Mouse (Mus musculus) midbrain, embryonic 14.5 days (tissue): ENCODE results near the gene Jmjd6. TPM values are rescaled to one million over a fixed set of nuclear protein-coding genes. Genes with fewer than 3 reads are reported as not detected.

Source experiments
- ATAC-seq: fragments of 200-750 bp; cut with Nextera tagmentation; 2 replicates; pipeline ENCODE4 v1.8.0; 2017; ENCODE audit warnings: moderate number of reproducible peaks, moderate library complexity; ENCODE audit not compliant: low FRiP score, low TSS enrichment
- DNase-seq: peaks from one replicate; pipeline ENCODE4 v3.0.0-alpha.2; 2015
- H3K27ac ChIP-seq: fragments of 300-500 bp; sonication (generic); replicated peaks from 2 replicates; pipeline ENCODE4 v1.5.1; 2014; ENCODE audit warnings: mild to moderate bottlenecking, low read depth, low read length, moderate library complexity
- H3K27me3 ChIP-seq: fragments of 300-500 bp; sonication (generic); 2 replicates; pipeline ENCODE4 v1.6.1; 2014; ENCODE audit warnings: low read length, control low read depth, mixed read lengths; ENCODE audit not compliant: control insufficient read depth, insufficient read depth
- H3K36me3 ChIP-seq: fragments of 300-500 bp; sonication (generic); 2 replicates; pipeline ENCODE4 v1.6.1; 2014; ENCODE audit warnings: low read length, control low read depth; ENCODE audit not compliant: control insufficient read depth, insufficient read depth
- H3K4me1 ChIP-seq: fragments of 300-500 bp; sonication (generic); 2 replicates; pipeline ENCODE4 v1.6.1; 2014; ENCODE audit warnings: mild to moderate bottlenecking, antibody characterized with exemption, low read length, control low read depth; ENCODE audit not compliant: control insufficient read depth, insufficient read depth
- H3K4me2 ChIP-seq: fragments of 300-500 bp; sonication (generic); 2 replicates; pipeline ENCODE4 v1.6.1; 2014; ENCODE audit warnings: mild to moderate bottlenecking, low read length, moderate library complexity
- H3K4me3 ChIP-seq: fragments of 300-500 bp; sonication (generic); replicated peaks from 2 replicates; pipeline ENCODE4 v1.5.1; 2014; ENCODE audit warnings: low read depth, low read length
- H3K9ac ChIP-seq: fragments of 300-500 bp; sonication (generic); replicated peaks from 2 replicates; pipeline ENCODE4 v1.6.1; 2014; ENCODE audit warnings: mild to moderate bottlenecking, low read length, moderate library complexity
- H3K9me3 ChIP-seq: fragments of 300-500 bp; sonication (generic); 2 replicates; pipeline ENCODE4 v1.6.1; 2016; ENCODE audit warnings: low read length, control low read depth, mixed read lengths; ENCODE audit not compliant: control insufficient read depth
- WGBS: fragments of 180-500 bp; shearing (Covaris S2); extraction: QIAGEN DNeasy Blood & Tissue Kit; methylation state at CpG from one replicate; pipeline ENCODE4 v1.1.7; 2014; 5-methylcytosine and 5-hydroxymethylcytosine counted together
- polyA plus RNA-seq: library from polyadenylated mRNA; unstranded; fragments of >200 nt; fragmentation: Nextera tagmentation; extraction: Ambion mirVana; gene quantifications from 2 replicates; pipeline ENCODE4 v1.2.1, GENCODE M21; 2014

Jmjd6 gene
- polyA plus RNA-seq, 1 experiment from 2014 or later = 70.8 TPM

DNA sequence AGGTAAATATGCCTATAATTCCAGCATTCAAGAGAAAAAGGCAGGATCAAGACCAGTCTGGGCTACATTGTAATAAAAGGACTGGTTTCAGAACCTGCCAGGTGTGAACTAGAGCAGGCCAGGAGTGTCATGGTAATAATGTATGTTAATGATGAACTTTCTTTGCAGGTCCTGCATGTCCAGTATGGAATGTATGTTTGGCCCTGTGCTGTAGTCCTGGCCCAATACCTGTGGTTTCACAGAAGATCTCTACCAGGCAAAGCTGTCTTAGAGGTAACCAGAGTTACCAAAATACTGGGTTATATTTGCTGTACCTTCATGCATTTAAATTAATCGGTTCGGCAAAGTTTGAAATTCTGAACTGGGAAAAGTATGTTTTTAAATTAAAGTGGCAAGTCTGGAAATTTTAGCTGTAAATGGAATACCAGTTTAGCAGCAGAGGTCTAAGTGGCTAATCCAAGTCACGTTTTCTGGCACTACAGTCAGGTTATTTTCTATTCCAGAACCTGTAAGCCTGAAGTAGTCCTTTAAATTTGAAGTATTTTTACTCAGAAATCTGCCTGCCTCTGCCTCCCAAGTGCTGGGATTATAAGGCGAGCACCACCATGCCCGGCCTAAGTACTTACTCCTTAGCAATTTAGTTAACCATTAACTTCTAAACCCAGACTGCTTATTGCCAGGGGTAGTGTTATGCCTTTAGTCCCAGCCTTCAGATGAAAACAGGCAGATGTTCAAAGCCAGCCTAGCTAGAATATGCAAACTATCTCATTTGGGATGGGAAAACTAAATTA lies 5.0 kb upstream of the Jmjd6 start:
- 86% methylated on average over 5 of the region's 5 CpGs for WGBS
- Histone ChIP-seq H3K27me3 (no peaks in the 10 kb centered on the region), H3K9ac (no peak overlapping the region), H3K9me3 (no peaks in the 10 kb centered on the region), H3K4me2 (no peak overlapping the region), H3K4me3 (no peak overlapping the region), H3K4me1 (peaks cover 22% of the 10 kb centered on the region), H3K36me3 (peaks cover 52% of the 10 kb centered on the region), H3K27ac (no peak overlapping the region)
- DNase-seq (no peak), ATAC-seq (no peak)

DNA sequence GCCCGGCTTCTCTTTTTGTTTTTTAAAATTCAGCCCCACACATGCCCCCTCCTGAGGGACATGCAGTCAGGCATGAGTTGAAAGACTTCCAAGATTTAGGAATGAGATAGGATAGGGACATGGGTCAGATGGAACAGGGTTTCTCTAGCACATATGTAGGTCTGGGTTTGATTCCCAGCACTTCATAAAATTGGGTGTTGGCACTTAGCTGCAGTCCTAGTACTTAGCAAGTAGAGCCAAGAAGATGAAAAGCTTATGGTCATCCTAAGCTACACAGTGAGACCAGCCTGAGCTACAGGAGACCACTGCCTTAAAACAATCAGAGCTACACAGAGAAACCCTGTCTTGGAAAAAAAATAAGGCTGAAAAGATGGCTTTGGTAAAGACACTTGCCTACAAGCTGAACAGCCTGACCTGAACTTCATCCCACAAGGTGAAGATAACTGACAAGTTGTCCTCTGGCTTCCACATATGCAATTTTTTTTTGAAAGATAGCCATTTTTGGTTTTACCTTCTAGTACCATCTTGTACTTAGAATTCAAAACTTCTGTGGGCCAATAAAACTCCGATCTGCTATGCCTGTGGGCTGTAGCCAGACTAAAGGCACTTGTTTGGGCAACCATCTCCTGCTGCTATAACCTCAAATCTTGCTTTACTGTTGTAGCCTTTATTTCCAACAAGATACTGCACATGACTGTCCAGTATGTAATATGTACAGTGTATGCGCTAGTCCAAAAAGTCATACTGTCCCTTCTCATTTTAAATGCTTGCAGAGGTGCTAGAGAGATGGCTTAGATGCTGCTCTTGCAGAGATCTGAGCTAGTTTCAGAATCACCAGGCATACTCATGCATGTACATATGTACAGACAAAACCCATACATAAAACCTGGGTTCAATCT lies 4.2 kb upstream of the Jmjd6 start:
- Histone ChIP-seq H3K9ac (no peak overlapping the region), H3K9me3 (no peaks in the 10 kb centered on the region), H3K4me2 (no peak overlapping the region), H3K4me1 (peaks cover 22% of the 10 kb centered on the region), H3K27me3 (no peaks in the 10 kb centered on the region), H3K36me3 (peaks cover 52% of the 10 kb centered on the region), H3K4me3 (no peak overlapping the region), H3K27ac (no peak overlapping the region)
- 90% methylated on average over 3 of the region's 3 CpGs for whole genome bisulfite sequencing
- DNase-seq (no peak), ATAC-seq (no peak)

DNA sequence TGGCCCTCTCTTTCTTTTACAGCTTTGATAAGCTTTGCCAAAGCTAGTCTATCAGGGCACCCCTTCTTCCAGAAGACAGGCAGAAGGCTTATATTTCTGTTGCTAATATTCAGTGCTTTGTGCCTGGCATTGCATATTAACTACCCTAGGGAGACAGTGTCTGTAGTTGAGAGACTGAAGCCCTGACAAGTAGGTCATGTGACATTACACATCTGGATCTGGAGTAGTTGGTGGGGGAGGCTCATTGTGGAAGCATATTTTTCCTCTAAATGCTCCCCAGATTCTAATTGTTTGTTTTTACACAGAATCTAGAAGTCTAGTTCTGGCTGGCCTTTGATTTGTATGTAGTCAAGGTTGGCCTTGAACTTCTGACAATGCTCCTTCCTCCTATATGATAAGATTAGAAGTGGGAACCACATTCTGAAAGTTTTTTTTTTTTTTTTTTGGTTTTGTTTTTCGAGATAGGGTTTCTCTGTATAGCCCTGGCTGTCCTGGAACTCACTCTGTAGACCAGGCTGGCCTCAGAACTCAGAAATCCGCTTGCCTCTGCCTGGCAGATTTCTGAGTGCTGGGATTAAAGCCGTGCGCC lies 3.4 kb upstream of the Jmjd6 start:
- Histone ChIP-seq H3K36me3 (peaks cover 51% of the 10 kb centered on the region), H3K9me3 (no peaks in the 10 kb centered on the region), H3K27ac (0 out of 2 replicates have a peak overlapping the region, but pooled peaks have one; percentile 15), H3K4me1 (peaks cover 25% of the 10 kb centered on the region), H3K27me3 (no peaks in the 10 kb centered on the region), H3K9ac (no peak overlapping the region), H3K4me2 (no peak overlapping the region), H3K4me3 (no peak overlapping the region)
- 75% methylated on average over 4 of the region's 4 CpGs for WGBS
- ATAC-seq = no peak
- DNase-seq = no peak

DNA sequence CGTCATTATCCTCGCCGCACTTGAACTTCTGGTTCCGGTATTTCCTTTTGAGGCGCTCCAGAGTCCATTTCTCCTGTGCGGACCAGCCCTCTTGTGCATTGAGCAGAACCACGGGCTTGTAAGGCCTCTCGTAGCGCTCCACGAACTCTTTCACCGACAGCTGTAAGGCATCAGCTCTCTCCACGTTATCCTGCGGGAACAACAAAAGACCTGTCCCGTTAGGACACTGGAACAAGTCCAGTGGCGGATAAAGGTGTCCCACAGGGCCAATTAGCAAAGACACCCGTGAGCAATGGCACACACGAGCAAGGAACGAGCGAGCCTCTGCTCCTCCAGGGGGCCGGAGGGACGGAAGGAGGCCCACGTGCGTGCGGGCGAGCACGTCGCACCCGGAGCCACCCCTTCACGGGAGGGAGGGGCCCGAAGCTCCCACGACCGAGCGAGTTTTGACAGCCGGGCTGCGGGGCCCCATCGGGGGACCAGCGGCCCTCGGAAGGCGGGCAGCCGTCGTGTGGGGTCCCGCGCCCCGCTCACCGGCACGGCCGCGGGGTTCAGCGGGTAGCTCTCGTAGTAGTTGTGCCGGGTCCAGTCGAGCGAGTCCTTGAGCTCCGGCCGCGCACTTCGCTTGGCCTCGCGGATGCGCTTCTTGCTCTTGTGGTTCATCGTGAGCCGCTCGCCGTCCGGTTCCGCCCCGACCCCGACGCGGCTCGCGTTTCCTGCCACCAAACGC lies 553 bp downstream of the Jmjd6 start:
- under 1% methylated on average over 73 of the region's 73 CpGs for WGBS
- Histone ChIP-seq H3K9ac (peak overlapping the region; percentile 85), H3K27me3 (no peaks in the 10 kb centered on the region), H3K36me3 (peaks cover 49% of the 10 kb centered on the region), H3K4me1 (peaks cover 34% of the 10 kb centered on the region), H3K9me3 (no peaks in the 10 kb centered on the region), H3K4me3 (peak overlapping the region; percentile 71), H3K4me2 (peak overlapping the region; percentile 89), H3K27ac (peak overlapping the region; percentile 98)
- ATAC-seq = peak; percentile 82
- DNase-seq = peak; percentile 85

DNA sequence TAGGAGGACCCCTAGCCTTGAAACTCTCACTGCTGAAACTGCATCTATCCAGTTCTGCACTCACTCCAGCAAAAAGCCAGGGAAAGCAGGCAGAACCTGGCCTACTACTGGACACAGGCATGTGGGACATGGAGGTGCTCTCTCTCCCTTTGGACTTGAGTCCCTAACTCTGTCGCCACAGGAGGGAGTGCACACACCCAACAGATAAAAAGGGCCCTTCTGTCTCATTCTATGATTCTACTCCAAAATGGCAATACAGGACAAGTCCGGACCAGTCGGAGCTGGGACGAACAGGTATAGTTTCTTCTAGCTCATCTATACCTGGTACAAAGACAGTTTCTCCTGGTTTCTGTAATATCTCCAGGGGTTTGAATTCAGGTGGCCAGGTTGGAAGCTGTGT lies 2.5 kb downstream of the Jmjd6 start:
- peaks cover 55% of the 10 kb centered on the region for H3K36me3 ChIP-seq

DNA sequence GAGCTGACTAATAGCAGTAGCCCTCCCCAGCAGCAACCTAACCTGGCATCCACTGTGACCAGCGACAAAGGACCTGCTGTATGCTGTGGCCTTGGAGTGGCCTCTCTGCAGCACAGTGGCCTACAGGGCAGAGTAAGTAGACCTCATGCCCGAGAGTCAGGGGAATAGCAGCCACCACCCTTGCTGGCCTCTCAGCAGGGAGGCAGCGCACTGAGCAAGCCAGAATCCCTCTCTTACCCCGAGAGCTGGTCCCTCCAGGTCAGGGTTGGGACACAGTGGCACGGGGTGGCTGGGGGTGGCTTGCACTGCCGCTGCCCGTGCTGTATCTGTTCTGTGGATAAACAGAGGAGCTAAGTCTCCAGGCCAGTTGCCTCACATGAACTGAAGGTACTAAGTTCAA lies 3.6 kb downstream of the Jmjd6 start:
- Histone ChIP-seq H3K4me3 (no peak overlapping the region), H3K9me3 (no peaks in the 10 kb centered on the region), H3K9ac (no peak overlapping the region), H3K27ac (no peak overlapping the region), H3K4me1 (peaks cover 34% of the 10 kb centered on the region), H3K36me3 (peaks cover 64% of the 10 kb centered on the region), H3K4me2 (peak overlapping the region; percentile 24; the same call in 1 of the 2 replicates), H3K27me3 (no peaks in the 10 kb centered on the region)
- no peak for DNase-seq
- 83% methylated on average over 7 of the region's 7 CpGs for WGBS
- ATAC-seq = no peak

More for the DNA sequence above, 2.5 kb downstream of the Jmjd6 start:
- H3K4me2 ChIP-seq = peak overlapping the region; percentile 89
- H3K9me3 ChIP-seq = no peaks in the 10 kb centered on the region
- 0 out of 2 replicates have a peak overlapping the region, but pooled peaks have one; percentile 2 for H3K4me3 ChIP-seq
- peak overlapping the region; percentile 29; the same call in 1 of the 2 replicates for H3K9ac ChIP-seq
- 90% methylated on average over 4 of the region's 4 CpGs for WGBS
- peaks cover 34% of the 10 kb centered on the region for H3K4me1 ChIP-seq
- no peak overlapping the region for H3K27ac ChIP-seq
- DNase-seq (no peak), ATAC-seq (no peak)
- no peaks in the 10 kb centered on the region for H3K27me3 ChIP-seq

DNA sequence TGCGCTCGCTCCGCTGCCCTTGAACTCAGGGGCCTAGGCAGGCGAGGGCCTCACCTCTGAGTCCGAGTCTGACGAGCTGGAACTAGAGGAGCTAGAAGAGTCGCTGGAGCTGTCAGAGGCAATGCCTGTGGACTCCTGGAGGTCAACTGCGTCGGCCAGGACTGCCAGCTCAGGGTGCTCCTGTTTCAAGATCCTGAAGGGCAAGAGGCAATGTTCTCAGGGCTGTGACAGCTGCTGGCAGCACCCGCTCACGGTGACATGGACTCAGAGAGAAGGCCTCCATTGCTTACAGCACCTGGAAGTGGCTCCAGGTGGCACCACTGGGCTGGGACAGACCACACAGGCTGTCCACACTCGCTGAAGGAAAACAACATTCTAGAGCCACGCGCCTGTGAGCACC lies 4.3 kb downstream of the Jmjd6 start:
- Histone ChIP-seq H3K4me1 (peaks cover 28% of the 10 kb centered on the region), H3K36me3 (peaks cover 71% of the 10 kb centered on the region), H3K4me3 (no peak overlapping the region), H3K9ac (no peak overlapping the region), H3K4me2 (no peak overlapping the region), H3K27ac (no peak overlapping the region), H3K9me3 (no peaks in the 10 kb centered on the region), H3K27me3 (no peaks in the 10 kb centered on the region)
- WGBS = 88% methylated on average over 14 of the region's 14 CpGs
- ATAC-seq (no peak), DNase-seq (no peak)

DNA sequence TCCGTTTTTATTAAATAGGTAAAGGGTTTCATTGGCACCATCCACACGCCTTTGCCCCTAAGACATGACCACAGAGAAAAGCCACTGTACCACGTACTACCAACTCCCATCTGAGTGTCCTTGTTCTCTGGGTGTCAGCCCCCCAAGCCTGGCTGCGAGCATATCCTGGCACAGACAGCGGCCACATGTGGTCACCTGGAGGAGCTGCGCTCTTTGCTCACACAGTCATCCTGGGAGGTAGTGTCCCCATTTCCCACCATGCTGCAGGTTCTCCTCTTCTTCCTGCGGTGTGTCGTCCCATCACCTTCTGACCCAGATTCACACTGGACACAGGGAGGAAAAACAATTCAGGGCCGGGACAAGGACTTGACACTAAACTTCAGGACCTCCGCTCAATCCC lies 5.8 kb downstream of the Jmjd6 start:
- Histone ChIP-seq H3K9ac (no peak overlapping the region), H3K36me3 (peaks cover 86% of the 10 kb centered on the region), H3K4me1 (peaks cover 31% of the 10 kb centered on the region), H3K27ac (no peak overlapping the region), H3K27me3 (no peaks in the 10 kb centered on the region), H3K4me3 (no peak overlapping the region), H3K9me3 (no peaks in the 10 kb centered on the region), H3K4me2 (no peak overlapping the region)
- no peak for DNase-seq
- 93% methylated on average over 10 of the region's 10 CpGs for WGBS
- no peak for ATAC-seq
